In the genomic region with DNA sequence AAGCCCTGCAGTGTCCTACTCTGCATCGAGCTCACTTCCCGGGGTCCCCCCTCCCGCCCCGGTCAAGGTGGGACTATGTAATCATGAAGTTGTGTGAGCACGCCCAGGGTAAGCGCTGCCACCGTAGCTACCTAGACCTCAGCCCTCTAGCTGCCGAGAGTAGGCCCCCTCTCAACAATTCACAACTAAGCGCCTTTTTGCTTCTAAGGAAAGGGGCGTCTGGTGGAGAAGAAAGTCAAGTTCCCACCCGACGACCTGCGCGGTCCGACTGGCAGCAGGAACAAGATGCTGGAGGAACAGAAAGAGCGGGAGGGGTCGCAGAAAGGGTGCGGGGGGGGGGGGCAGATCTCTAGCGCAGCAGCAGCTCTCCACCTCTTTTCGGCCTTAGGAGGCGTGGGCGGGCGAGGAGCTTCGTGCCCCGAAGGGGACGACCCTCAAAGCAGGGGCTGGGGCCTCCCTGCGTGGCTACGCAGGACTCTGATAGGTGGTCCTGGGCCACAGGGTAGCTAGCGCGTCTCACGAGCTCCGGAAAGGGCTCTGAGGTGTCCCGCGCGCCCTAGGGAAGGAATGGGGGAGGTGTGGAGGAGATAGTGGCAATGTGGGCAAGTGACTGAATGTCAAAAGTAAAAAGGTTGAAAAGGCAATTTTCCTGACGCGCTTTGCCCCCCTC, we compare ENCODE assay signal across 9 mouse cellular contexts. TPM values are rescaled to one million over a fixed set of nuclear protein-coding genes. Genes with fewer than 3 reads are reported as not detected.
DNase-seq lines count a peak whose midpoint lies in the region; ATAC-seq and TF ChIP-seq lines count a peak whose summit lies in the region.
"Had no signal": no experiment of that assay in that cellular context is flagged by ENCODE, and none has a peak within 500 bp of the region (broad histone marks: within the 10 kb centered on the region; RNA-seq: fewer than 3 reads in every experiment).

No protein-coding gene starts in this region.

- no peak for DNase-seq in layer of hippocampus, adult 2 months (ENCODE audit: low spot score in 2 of 2)
- DNase-seq in layer of hippocampus, adult 9-11 months = no peak
- peak; percentile 65 for DNase-seq in forebrain, embryonic 10.5 days (ENCODE audit: extremely low spot score, low spot score)
- peak; percentile 44 for DNase-seq in stomach, postnatal 0 days (ENCODE audit: low spot score)

- peaks cover 72% of the 10 kb centered on the region for H3K4me1 ChIP-seq in forebrain, embryonic 10.5 days
- peaks cover 20% of the 10 kb centered on the region for H3K4me1 ChIP-seq in intestine, embryonic 16.5 days (ENCODE audit: control insufficient read depth, insufficient read depth, low read length)
- peaks cover 9% of the 10 kb centered on the region for H3K4me1 ChIP-seq in lung, embryonic 16.5 days (replicated peaks; ENCODE audit: control insufficient read depth, insufficient read depth, low read length)
- no peaks in the 10 kb centered on the region for H3K4me1 ChIP-seq in stomach, postnatal 0 days (replicated peaks; ENCODE audit: control insufficient read depth, insufficient read depth)

- H3K9me3 ChIP-seq in forebrain, embryonic 10.5 days = no peaks in the 10 kb centered on the region
- no peaks in the 10 kb centered on the region for H3K9me3 ChIP-seq in intestine, embryonic 16.5 days (ENCODE audit: control insufficient read depth, low read length)
- no peaks in the 10 kb centered on the region for H3K9me3 ChIP-seq in lung, embryonic 16.5 days (ENCODE audit: control insufficient read depth, low read length)
- no peaks in the 10 kb centered on the region for H3K9me3 ChIP-seq in stomach, postnatal 0 days (ENCODE audit: control insufficient read depth, low read length)

- WGBS in forebrain, embryonic 10.5 days = under 1% methylated on average over 37 of the region's 37 CpGs
- WGBS in intestine, embryonic 16.5 days = 8% methylated on average over 37 of the region's 37 CpGs
- 6% methylated on average over 33 of the region's 37 CpGs for whole genome bisulfite sequencing in lung, embryonic 16.5 days
- 10% methylated on average over 37 of the region's 37 CpGs for WGBS in stomach, postnatal 0 days

- TF ChIP-seq CTCF in layer of hippocampus, adult 2 months (conservative IDR thresholded peaks at IDR 0.05) = no peak
- TF ChIP-seq CTCF in stomach, postnatal 0 days (IDR thresholded peaks at IDR 0.05; ENCODE audit: low read depth) = peak; percentile 18; the same call in 1 of the 2 replicates

- H3K27ac ChIP-seq in layer of hippocampus, adult 2 months = peak overlapping the region; percentile 75
- peak overlapping the region; percentile 98 for H3K27ac ChIP-seq in forebrain, embryonic 10.5 days
- no peak overlapping the region for H3K27ac ChIP-seq in intestine, embryonic 16.5 days (ENCODE audit: low read length)
- H3K27ac ChIP-seq in lung, embryonic 16.5 days (ENCODE audit: low read length) = peak overlapping the region; percentile 86
- H3K27ac ChIP-seq in stomach, postnatal 0 days (replicated peaks) = peak overlapping the region; percentile 77

- peaks cover 100% of the 10 kb centered on the region for H3K27me3 ChIP-seq in forebrain, embryonic 10.5 days (ENCODE audit: poor library complexity, severe bottlenecking)
- H3K27me3 ChIP-seq in intestine, embryonic 16.5 days (replicated peaks; ENCODE audit: control insufficient read depth, insufficient read depth, low read length) = peaks cover 23% of the 10 kb centered on the region
- no peaks in the 10 kb centered on the region for H3K27me3 ChIP-seq in lung, embryonic 16.5 days (ENCODE audit: control insufficient read depth, insufficient read depth, low read depth, low read length)
- H3K27me3 ChIP-seq in stomach, postnatal 0 days (ENCODE audit: control insufficient read depth, insufficient read depth, low read length) = no peaks in the 10 kb centered on the region

- no peak for TF ChIP-seq EP300 in stomach, postnatal 0 days (optimal IDR thresholded peaks at IDR 0.05)

- H3K9ac ChIP-seq in intestine, embryonic 16.5 days (ENCODE audit: low read depth, low read length) = peak overlapping the region; percentile 62
- H3K9ac ChIP-seq in lung, embryonic 16.5 days (ENCODE audit: low read length) = peak overlapping the region; percentile 82
- H3K9ac ChIP-seq in stomach, postnatal 0 days (ENCODE audit: low read length) = peak overlapping the region; percentile 68

- H3K4me2 ChIP-seq in intestine, embryonic 16.5 days (ENCODE audit: low read depth, low read length) = peak overlapping the region; percentile 73
- peak overlapping the region; percentile 96 for H3K4me2 ChIP-seq in lung, embryonic 16.5 days (ENCODE audit: low read depth, low read length)
- peak overlapping the region; percentile 82 for H3K4me2 ChIP-seq in stomach, postnatal 0 days (replicated peaks; ENCODE audit: low read depth)

- ATAC-seq in intestine, embryonic 16.5 days = no peak
- ATAC-seq in lung, embryonic 16.5 days (ENCODE audit: low read depth) = peak; percentile 51; the same call in 1 of the 2 replicates
- ATAC-seq in stomach, postnatal 0 days (ENCODE audit: low FRiP score, low TSS enrichment) = peak; percentile 58; the same call in 1 of the 2 replicates
- no peak for ATAC-seq in megakaryocyte-erythroid progenitor cell, adult 5-6 weeks (replicated peaks; ENCODE audit: low FRiP score, low TSS enrichment, poor library complexity, severe bottlenecking)
- no peak for ATAC-seq in inflammation-experienced regulatory T-cells, adult 6 months

- H3K4me3 ChIP-seq in layer of hippocampus, adult 2 months = peak overlapping the region; percentile 47
- peak overlapping the region; percentile 84 for H3K4me3 ChIP-seq in forebrain, embryonic 10.5 days
- peak overlapping the region; percentile 42 for H3K4me3 ChIP-seq in intestine, embryonic 16.5 days (ENCODE audit: low read length)
- H3K4me3 ChIP-seq in lung, embryonic 16.5 days (ENCODE audit: low read length) = peak overlapping the region; percentile 72
- H3K4me3 ChIP-seq in stomach, postnatal 0 days (ENCODE audit: low read depth, low read length) = peak overlapping the region; percentile 49

- H3K36me3 ChIP-seq in forebrain, embryonic 10.5 days (replicated peaks) = 0 out of 2 replicates have a peak, but pooled peaks cover 2% of the 10 kb centered on the region
- no peaks in the 10 kb centered on the region for H3K36me3 ChIP-seq in intestine, embryonic 16.5 days (ENCODE audit: control insufficient read depth, insufficient read depth, low read length)
- no peaks in the 10 kb centered on the region for H3K36me3 ChIP-seq in lung, embryonic 16.5 days (ENCODE audit: control insufficient read depth, insufficient read depth, low read length)
- H3K36me3 ChIP-seq in stomach, postnatal 0 days (ENCODE audit: control insufficient read depth, insufficient read depth, low read length) = no peaks in the 10 kb centered on the region
- H3K36me3 ChIP-seq: G1E had no signal

RNA-seq across cellular contexts. Expression of a gene that starts 2.7 kb away (rescaled TPM):
- total RNA-seq in layer of hippocampus, adult 2 months (2021) = 10 to 100 TPM; 35.8 to 48.5 TPM
- polyA plus RNA-seq in forebrain, embryonic 10.5 days (2016; fragmentation: Nextera tagmentation; extraction: Ambion mirVana) = 82.3 and 82.7 TPM in 2 replicates
- polyA plus RNA-seq in intestine, embryonic 16.5 days (2015; fragmentation: Nextera tagmentation; extraction: Ambion mirVana) = 22.2 and 24.6 TPM in 2 replicates
- polyA plus RNA-seq in lung, embryonic 16.5 days (2015; fragmentation: Nextera tagmentation; extraction: Ambion mirVana) = 83.5 and 95.7 TPM in 2 replicates
- polyA plus RNA-seq in stomach, postnatal 0 days (2015; fragmentation: Nextera tagmentation; extraction: Ambion mirVana) = 52.8 and 53.9 TPM in 2 replicates
- not detected in 2 replicates for total RNA-seq in megakaryocyte-erythroid progenitor cell, adult 5-6 weeks (2014; fragmentation: Nextera tagmentation)
- total RNA-seq in megakaryocyte-erythroid progenitor cell, adult 5-6 weeks (2017) = not detected in 2 replicates
- polyA plus RNA-seq in inflammation-experienced regulatory T-cells, adult 6 months (2017; shearing (Covaris generic)) = under 1 TPM in 1 of 3 experiments, not detected in 2; 0.32 TPM
- polyA plus RNA-seq: G1E had no signal

Comparison
In these comparisons a context has a peak if more than half of its experiments do, and no peak if none do; other contexts are left out.
1. DNase-seq: peak in forebrain, embryonic 10.5 days (single experiment) and stomach, postnatal 0 days (single experiment); none in layer of hippocampus, adult 2 months (0 of 2) and layer of hippocampus, adult 9-11 months (single experiment).
2. ATAC-seq: peak in lung, embryonic 16.5 days (single experiment) and stomach, postnatal 0 days (single experiment); none in intestine, embryonic 16.5 days (single experiment), megakaryocyte-erythroid progenitor cell, adult 5-6 weeks (single experiment) and inflammation-experienced regulatory T-cells, adult 6 months (single experiment).
3. RNA of a gene that starts 2.7 kb away (polyA plus RNA-seq): 83.5 to 95.7 TPM in lung, embryonic 16.5 days, 82.3 to 82.7 TPM in forebrain, embryonic 10.5 days, 52.8 to 53.9 TPM in stomach, postnatal 0 days and 22.2 to 24.6 TPM in intestine, embryonic 16.5 days; 0.32 TPM in inflammation-experienced regulatory T-cells, adult 6 months; every median in the first group is over 10 times any median in the second.
4. Peak in every context shown above with its lines, with median percentiles within 50 percentile points of each other: H3K4me3 ChIP-seq, H3K4me2 ChIP-seq and H3K9ac ChIP-seq.